Mouse (Mus musculus) kidney, postnatal 4 days (tissue): ENCODE data around the gene Tmem269.

ENCODE experiments used
- DNase-seq, 2 experiments: peaks; one replicate each; pipeline ENCODE4 v3.0.0; 2021; ENCODE audit warnings: mixed read lengths in 2 of 2

Tmem269 gene

DNA sequence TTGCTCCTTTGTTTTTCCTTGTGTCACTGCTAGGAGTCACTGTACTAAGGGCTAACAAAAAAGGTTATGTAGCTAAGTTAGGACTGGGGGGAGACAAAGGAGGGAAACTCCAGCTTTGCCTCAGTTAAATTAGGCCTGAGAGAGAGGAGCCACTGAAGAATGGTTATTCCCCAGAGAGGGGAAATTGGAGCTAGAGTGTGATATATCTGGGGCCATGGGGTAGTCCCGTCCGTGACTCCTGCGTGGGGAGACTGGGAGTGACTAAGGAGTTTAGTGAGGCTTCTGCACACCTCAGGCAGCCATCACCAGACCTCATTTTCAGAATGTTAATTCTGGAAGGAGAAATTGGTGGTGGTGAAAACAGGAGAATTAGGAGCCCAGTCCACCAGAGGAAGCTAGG is 16.3 kb upstream of the Tmem269 start:
- DNase-seq: no peak

DNA sequence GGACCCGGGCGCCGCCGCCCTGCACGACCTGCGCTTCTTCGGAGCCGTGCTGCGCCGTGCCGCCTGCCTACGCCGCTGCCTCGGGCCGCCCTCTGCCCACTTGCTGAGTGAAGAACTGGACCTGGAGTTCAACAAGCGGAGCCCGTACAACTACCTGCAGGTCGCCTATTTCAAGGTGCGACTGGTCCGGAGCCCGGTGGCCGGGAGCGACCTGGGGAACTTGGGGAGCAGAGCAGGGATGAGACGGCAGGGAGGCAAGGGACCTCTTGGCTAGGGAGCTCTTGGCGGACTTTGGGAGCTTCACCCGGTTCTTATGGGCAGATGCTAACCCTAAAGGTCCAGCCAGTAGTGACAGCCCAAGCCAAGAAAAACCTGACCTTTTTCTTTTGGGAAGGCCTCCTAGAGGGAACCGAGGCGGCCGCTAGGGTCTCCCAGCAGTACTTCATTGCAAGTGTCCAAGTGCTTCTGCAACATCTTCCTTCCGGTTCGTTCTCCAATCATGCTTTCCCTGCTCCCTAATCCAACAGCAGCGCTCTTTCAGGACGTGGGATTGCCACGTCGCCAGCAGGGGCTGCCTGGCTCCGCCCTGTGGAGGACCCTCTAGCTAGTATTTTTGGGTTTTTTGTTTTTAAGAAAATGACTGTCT is 15.4 kb upstream of the Tmem269 start:
- DNase-seq: peak; percentile 60 to 72

DNA sequence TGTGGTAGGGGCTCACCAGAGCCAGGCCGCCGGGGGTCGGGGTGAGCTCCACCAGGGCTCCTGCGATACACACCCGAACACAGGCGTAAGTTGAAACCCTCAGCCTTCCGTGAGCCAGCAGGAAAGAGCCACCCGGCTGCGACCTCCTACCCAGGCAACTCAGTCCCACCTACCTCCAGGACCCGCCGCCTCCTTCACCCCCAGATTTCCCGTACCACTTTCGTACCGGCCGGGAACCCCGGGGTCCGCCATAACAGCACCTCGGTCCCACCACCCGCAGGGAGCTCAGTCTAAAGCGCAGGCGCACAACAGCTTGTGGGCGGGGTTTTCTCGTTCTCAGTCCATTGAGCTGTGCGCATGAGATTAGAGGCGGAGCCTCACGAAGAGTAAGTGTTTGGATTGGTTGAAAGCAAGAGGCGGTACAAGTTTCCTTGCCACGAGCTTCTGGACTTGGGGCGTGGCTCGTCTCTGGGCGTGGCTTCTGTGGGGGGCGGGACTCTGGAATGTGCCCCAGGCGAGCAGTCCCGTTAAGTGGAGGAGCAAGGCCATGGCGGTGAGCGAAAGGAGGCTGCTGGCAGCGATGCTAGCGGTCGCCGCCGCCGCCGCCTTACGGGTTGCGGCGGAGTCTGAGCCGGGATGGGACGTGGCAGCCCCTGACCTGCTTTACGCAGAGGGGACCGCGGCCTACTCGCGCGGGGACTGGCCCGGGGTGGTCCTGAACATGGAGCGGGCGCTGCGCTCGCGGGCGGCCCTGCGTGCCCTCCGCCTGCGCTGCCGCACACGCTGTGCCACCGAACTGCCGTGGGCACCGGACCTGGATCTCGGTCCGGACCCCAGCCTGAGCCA is 14.6 kb upstream of the Tmem269 start, which contains the start of the genes AU022252 and P3h1:
Gene AU022252, minus strand, starts transcription at position 303 of the 846 bp plus-strand sequence.
Gene P3h1, plus strand, starts transcription at position 506 of the 846 bp plus-strand sequence.
- peak; percentile 100 for DNase-seq

DNA sequence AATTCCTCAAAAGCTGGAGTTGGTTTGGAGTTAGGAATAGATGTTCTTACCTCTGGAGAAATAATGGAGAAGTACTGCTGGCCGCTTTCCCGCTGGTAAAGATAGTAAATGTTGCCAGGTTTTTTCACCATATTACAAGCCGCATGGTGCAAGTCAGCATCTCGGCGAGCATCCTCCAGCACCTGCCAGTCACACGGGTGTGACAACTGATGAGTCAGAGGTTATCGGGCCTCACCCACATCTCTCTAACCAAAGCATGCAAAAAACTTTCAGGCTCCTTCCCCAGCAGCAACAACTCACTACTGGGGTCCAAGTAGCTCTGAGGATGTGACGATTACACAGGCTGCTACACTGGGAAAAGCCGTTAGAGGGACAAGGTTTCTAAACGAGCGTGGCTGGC is 8.7 kb upstream of the Tmem269 start:
- DNase-seq: no peak

DNA sequence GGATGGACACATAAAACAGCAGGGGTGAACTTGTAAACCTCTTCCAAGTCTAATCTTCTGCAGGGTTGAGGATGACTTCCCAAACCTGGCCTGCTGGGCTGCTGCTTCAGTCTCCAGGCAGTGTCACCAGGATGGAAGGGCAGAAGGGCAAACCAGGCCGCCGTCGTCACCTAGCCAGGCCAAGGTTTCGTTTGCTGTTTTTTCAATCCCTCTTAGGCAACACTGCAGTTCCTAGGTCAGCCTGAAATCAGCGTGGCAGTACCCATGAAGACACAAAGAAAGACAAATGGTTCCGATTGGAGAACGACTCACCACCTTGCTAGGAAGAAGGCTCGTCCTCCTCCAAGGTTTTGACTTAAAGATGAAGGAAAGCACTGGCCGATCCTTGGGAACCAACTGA is 7.7 kb upstream of the Tmem269 start:
- no peak for DNase-seq

DNA sequence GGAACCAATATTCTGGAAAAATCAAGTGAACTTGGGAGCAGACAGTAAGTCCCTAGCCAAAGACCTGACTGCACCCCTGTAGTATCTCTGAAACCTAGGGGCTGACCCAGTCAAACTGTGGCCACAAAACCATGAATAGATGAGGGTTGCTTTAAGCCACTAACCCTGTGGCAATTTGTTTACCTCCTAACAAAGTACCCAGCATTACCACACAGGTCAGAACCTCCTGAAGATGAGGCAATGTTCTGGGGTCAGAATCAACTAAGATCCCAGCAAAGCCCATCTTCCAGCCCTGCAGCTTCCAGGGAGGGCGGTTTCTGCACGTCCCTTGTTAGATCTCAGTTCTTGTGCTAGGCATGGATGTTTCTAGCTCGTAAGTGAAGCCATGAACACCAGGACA is 6.5 kb upstream of the Tmem269 start:
- no peak for DNase-seq

DNA sequence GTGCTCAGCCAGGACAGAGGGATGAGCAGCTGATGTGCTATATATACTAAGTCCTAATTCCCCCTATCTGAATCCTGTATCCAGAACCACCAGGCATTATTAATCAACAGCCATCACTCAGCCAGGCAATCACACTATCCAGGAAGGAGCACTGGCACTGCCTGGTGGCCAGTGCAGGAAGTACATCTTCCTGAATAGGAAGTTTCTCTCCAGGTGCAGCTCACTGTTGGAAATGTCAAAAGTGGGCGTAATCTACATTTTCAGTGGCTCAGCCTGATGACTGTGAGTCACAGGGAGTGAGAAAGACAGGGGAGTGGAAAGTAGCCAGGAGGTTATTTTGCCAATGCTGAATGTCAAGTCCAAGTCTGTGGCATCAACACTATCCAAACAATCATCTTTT is 5.7 kb upstream of the Tmem269 start:
- peak; percentile 57 to 69 for DNase-seq

DNA sequence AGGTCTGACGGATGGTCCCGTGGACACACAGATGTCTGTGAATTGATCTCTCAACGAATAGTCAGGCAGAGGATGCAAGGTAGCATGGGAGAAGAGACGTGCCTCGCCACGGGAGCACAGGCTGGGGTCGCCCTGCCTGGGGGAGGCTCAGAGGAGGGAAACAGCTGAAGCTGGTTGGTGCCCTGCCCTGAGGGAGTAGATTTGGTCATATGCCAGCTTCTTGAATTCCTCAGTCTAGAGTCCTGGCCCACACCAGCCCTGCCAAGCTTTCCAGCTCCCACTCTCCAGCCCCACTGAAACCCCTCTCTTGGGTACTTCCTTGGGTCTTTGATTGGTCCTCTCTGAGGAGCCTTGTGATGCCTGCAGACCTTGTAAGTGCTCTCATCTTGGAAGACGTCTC is 1.4 kb downstream of the Tmem269 start:
- DNase-seq: peak; percentile 17

DNA sequence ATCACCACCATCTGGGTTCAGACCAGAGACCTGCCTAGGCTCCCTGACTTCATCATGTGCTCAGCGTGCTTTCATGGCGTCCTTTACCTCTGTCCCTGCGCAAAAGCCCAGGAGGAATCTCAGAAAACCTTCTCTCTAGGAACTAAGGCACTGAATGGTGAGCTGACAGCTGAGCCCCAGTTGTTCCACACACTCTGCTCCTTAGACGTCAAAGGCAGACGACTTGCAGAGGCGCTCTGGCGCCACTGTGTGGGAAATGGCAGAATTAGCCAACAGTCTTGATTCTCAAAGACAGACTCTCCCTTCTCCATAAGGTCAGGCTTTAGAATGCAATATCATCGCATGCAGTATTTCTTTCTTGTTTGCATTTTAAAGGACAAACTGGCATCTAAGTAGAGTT is 13.3 kb downstream of the Tmem269 start:
- peak; percentile 82 to 85 for DNase-seq

DNA sequence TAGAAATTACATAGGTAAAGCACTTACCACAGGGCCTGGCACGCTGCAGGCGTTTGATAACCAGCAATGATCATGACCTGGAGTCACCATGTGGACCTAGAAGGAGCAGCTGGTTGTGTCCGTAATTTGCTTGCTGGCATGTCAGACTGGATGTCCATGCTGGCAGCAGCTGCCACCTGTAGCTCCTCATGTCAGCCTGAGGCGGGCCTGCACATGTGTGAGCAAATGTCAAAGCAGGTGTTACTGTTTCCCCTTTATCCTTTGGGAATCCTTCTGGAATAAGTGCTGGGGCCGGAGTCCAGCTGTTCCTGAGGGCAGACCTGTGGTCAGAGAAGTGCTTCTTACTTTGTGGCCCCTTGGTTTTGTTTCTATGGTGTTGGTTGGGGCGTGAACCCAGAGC is 19.9 kb downstream of the Tmem269 start:
- no peak for DNase-seq

DNA sequence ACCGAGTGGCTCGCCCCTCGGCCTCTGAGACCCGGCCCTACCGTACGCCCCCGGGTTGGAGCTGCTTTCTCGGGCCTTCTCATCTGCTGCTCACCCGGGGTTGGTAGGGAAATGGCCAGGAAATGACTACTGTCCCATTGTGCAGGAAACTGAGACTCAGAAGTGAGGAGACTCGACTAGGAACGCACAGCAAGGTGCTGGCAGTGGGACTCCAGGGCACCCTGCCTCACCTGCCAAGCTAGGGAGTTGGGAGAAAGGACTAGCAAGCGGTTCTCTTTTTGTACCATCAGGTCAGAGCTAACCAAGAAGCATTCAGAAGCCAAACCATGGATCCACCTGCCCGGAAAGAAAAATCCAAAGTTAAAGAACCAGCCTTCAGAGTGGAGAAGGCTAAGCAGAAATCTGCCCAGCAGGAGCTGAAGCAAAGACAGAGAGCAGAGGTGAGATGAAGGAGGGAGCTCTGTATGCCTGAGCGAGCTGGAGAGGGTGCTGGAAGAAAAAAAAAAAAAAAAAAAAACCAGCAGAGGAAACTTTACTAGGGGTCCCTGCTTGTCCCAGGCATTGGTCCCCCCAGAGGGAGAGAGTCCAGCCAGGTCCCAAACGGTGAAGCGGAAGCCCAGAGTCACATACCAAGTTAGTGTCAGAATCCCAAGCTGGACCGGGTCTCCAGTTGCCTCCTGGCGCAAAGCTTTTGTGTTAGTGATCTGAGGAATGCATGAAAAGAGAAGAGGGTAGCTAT is 22.3 kb downstream of the Tmem269 start:
- DNase-seq: peak in 1 of 2 experiments; percentile 12

DNA sequence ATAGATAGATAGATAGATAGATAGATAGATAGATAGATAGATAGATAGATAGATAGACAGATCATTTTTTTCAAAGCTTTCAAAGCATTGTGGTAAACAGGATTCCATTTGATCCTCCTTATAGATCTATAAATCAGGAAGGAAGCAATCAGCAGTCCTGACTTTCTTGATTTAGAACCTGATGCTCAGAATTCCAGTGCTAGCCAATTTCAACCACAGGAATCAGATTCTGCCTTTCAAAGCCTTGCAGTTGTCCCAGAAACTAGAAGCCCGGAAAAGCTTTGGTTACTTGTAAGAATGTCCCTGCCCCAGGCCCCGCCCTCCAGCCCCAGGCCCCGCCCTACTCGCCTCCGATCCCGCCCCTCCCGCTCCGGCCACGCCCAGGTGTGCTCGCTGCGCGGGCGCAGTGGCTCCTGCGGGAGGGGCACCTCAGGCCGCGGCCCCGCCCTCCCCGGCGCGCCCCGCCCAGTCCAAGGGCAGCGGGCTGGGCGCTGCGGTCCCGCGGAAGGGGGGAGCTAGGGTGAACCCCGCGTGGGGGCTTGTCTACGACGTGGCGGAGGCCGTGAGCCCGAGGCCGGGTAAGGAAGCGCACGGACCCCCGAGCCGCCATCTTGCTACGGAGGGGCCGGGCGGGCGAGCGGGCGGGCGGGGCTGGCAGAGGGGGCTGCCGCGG is 23.0 kb downstream of the Tmem269 start, which contains the start of gene Svbp:
Gene Svbp, plus strand, starts transcription at position 398 of the 673 bp plus-strand sequence.
- peak; percentile 97 to 98 for DNase-seq

DNA sequence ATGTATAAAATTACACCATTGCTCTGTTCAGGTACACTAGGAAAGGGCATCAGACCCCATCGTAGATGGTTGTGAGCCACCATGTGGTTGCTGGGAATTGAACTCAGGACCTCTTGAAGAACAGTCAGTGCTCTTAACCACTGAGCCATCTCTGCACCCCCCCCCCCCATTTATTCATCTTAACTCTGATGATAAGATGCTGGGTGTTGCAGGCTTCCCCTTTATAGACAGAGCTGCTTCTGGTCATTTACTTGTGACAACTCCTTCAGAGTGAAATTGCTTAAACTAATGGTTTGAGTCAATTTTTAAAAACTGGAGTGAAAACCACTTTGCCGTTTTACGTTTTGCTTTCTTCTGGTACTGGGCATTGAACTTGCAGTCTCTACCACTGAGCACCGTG is 25.3 kb downstream of the Tmem269 start:
- DNase-seq: no peak

DNA sequence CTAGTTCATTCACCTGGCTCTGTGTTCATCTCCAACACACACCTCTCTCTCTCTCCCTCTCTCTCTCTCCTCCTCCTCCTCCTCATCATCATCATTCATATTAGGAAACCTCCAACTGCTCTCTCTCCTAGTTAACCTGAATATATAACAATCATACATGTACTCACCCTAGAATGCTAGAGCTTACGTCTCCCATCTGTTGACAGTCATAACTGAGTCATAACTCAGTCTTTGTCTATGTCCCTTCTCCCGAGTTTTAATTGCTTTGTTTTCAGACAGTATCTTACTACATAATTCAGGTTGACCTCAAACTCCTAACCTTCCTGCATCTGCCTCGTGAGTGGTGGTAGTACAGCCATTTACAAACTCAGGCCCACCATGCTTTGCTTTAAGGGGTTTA is 26.7 kb downstream of the Tmem269 start:
- DNase-seq: no peak

DNA sequence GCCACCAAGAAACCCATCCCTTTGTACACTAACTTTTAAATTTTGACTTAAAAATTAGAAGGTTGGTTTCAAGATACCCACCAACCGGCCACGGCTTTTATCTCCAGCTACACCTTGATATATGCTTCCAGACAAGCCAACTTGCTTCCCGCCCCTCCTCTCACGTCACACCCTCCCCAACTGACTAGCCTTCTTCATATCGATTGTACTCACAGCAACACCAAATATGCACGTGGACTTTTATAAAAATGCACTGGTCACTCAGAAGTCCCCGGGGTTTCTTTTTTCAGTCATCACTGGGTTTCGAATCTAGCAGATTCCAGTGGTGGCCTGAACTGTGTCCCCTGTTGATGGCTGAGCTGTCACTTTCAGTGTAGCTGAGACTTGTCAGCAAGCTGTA is 27.4 kb downstream of the Tmem269 start:
- no peak for DNase-seq

DNA sequence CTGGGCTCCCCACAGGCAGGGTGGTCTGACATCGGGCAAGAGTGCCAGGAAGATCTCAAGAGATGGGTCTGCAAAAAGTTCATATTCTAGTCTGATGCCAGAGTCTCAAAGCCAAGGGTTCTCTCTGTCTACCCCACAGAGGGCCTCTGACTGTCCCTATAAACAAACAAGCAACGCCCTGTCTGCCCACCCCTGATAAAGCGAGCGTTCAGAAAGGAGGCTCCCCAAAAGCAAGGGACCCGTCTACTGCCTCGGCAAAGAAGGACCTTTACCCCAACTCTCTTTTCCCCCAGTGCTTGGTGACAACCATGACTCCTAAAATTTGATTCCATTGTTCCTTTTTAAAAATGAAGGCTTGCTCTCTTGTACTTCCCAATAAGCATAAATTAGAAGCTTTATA is 28.2 kb downstream of the Tmem269 start, which contains the start of gene Ermap:
Gene Ermap, minus strand, starts transcription at position 148 of the 400 bp plus-strand sequence.
- no peak for DNase-seq

DNA sequence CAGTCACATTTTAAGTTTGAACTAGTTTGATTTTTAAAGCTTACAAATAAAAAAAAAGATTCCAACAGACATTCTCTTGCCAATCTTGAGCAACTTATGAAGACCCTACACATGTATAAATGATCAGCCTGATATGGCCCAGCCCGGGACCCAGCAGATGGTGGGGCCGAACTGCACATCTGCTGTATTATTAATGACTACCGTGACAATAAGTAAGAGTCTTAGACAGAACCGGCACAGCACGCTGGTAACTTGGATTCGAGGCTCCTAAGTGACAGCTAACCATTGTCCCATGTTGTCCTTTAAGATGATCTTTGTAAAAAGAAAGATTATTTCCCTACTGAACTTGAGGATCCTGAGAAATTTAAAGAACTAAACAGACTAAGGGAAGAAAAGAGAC is 28.6 kb downstream of the Tmem269 start:
- DNase-seq: no peak

DNA sequence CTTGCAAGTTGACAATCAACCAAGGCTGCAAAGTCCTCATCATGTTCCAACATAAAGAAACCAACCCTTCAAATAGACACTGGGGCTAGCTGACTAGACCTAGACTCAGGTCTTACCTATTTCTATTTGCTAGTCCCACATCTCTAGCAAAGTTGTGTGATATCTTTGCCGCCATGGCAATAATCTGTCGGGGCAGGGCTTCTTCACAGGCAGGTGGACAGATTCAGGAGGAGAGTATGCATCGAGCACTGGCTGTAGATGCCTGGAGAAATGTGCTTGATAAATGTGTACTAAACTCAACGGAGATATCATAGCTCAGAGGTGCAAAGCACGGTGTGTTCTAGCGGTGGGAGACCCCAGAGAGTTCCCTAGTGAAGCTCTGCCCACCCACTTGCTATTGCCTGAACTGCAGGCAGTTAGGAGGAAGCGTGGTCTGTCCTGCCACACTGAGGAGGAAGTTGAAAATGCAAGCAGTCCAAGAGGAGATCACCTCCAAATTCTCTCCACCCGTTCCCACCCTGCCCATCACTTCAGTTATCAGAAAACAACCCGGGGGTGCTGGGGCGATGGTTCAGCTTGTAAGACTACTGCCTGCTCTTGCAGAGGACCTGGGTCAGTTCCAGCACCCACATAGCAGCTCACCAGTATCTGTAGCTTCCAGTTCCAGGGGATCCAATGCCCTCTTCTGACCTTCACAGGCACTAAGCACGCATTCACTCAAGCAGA is 29.8 kb downstream of the Tmem269 start:
- no peak for DNase-seq

DNA sequence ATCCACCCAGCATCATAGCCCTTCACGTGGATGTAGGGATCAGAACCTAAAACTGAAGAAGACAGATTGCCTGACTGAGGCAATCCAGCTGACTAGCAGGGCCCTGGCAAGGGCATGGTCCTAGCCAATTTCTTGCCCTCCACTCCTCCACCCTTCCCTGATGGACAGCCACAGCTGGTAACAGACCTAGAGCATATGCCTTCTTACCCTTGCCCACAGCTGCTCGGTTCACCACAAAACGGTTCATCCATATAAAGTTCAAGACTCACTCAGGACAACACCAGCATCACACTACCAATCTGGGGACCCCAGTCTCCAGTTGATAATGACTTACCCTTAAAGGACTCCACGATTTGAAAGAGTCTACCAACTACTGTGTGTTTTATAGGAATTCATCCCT is 32.2 kb downstream of the Tmem269 start:
- no peak for DNase-seq

DNA sequence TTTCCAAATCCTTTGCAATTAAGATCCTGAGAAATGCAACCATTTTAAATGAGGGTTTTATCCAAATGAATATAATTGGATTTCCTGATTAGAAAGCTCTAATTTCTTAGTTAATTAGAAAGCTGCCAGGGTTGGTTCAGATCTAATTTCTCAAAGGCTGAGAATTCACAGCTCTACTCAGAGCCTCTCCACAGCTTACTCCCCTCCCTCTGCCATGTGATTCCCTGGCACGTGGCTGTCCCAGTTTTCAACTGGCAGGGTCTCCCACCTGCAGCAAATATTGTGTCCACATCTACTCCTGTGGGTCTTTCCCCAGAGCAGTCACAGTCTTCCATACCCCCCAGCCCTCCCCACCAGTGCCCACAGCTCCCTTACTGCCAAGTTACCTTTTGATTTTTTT is 34.5 kb downstream of the Tmem269 start:
- no peak for DNase-seq

DNA sequence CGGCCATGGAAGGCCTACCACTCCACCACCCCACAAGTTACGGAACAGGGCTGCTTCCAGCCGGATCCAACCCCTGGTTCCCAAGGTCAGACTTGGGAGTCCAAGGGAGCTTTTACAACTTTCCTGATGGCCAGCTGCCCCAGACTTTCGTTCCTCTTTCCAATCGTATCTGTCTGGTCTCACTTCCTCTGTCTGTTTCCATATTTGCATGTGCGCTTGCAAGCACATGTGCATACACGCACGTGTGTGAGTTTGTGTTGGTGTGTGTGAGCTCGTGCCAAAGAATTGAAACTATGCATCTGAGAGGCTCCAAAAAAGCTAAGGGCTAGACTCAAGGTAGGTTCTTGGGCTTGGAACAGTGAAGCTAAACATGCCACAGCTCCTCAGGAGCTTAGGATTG is 36.6 kb downstream of the Tmem269 start:
- DNase-seq: no peak

DNA sequence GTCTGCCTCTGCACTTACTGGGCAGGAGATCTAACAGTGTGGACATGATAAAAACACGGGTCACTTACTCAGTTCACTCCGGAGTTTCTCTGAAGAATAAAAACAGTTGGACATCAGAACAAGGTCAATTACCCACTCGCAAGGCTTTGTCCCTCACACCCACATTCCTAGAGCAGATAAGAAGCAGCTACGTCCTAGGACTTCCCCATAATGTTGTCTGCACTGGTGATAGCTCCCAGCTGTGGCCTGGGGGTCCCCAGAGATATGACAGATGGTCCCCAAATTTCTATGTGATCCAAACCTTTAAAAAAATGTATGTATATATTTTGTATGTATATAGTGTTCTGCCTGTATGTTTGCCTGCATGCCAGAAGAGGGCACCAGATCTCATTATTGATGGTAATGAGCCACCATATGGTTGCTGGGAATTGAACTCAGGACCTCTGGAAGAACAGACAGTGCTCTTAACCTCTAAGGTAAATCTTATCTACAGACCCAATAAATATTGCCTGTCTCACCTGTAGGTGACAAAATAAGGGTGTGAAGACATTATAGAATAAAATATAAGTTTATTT is 37.8 kb downstream of the Tmem269 start:
- DNase-seq: no peak
